Mouse (Mus musculus): ENCODE data around the gene Ppp6r2.

Ppp6r2 gene

GRCm38 (mm10) chr15:89258997-89259396 is 47.6 kb downstream of the Ppp6r2 start:
- DNase-seq (ENCODE audit: low spot score), result no peak

GRCm38 (mm10) chr15:89264485-89264884 is 53.1 kb downstream of the Ppp6r2 start:
- DNase-seq (ENCODE audit: low spot score), result no peak

GRCm38 (mm10) chr15:89275497-89275896 is 64.1 kb downstream of the Ppp6r2 start:
- DNase-seq (ENCODE audit: low spot score), result no peak

GRCm38 (mm10) chr15:89277366-89277765 is 66.0 kb downstream of the Ppp6r2 start:
- no peak for DNase-seq (ENCODE audit: low spot score)

- DNase-seq (ENCODE audit: low spot score), result no peak
These were observed 71.2 kb downstream of the Ppp6r2 start for GRCm38 (mm10) chr15:89282546-89282945.

GRCm38 (mm10) chr15:89284094-89284493 is 72.7 kb downstream of the Ppp6r2 start:
- no peak for DNase-seq (ENCODE audit: low spot score)

GRCm38 (mm10) chr15:89285004-89285403 is 73.7 kb downstream of the Ppp6r2 start:
- DNase-seq (ENCODE audit: low spot score), result no peak

GRCm38 (mm10) chr15:89285478-89285877 is 74.1 kb downstream of the Ppp6r2 start:
- no peak for DNase-seq (ENCODE audit: low spot score)

GRCm38 (mm10) chr15:89286114-89286513 is 74.8 kb downstream of the Ppp6r2 start:
- DNase-seq (ENCODE audit: low spot score), result no peak

GRCm38 (mm10) chr15:89286582-89286981 is 75.2 kb downstream of the Ppp6r2 start:
- DNase-seq (ENCODE audit: low spot score), result no peak

- no peak for DNase-seq (ENCODE audit: low spot score)
These were observed 76.9 kb downstream of the Ppp6r2 start for GRCm38 (mm10) chr15:89288227-89288767.

GRCm38 (mm10) chr15:89289455-89289854 is 78.1 kb downstream of the Ppp6r2 start:
- DNase-seq (ENCODE audit: low spot score), result no peak

GRCm38 (mm10) chr15:89291521-89291920 is 80.2 kb downstream of the Ppp6r2 start:
- DNase-seq (ENCODE audit: low spot score), result no peak

GRCm38 (mm10) chr15:89292795-89293194 is 81.4 kb downstream of the Ppp6r2 start:
- DNase-seq (ENCODE audit: low spot score), result no peak

GRCm38 (mm10) chr15:89293778-89294177 is 82.4 kb downstream of the Ppp6r2 start:
- no peak for DNase-seq (ENCODE audit: low spot score)

GRCm38 (mm10) chr15:89295580-89296165 is 84.3 kb downstream of the Ppp6r2 start:
- DNase-seq (ENCODE audit: low spot score), result no peak

- no peak for DNase-seq (ENCODE audit: low spot score)
These were observed 85.1 kb downstream of the Ppp6r2 start for GRCm38 (mm10) chr15:89296465-89296864.

- DNase-seq (ENCODE audit: low spot score), result no peak
These were observed 86.3 kb downstream of the Ppp6r2 start for GRCm38 (mm10) chr15:89297695-89298094.

GRCm38 (mm10) chr15:89300180-89300579 is 88.8 kb downstream of the Ppp6r2 start:
- no peak for DNase-seq (ENCODE audit: low spot score)

GRCm38 (mm10) chr15:89300600-89300999 is 89.2 kb downstream of the Ppp6r2 start:
- no peak for DNase-seq (ENCODE audit: low spot score)

GRCm38 (mm10) chr15:89305966-89306365 is 94.6 kb downstream of the Ppp6r2 start:
- no peak for DNase-seq (ENCODE audit: low spot score)

- DNase-seq (ENCODE audit: low spot score), result no peak
These were observed 96.1 kb downstream of the Ppp6r2 start for GRCm38 (mm10) chr15:89307461-89307860.

GRCm38 (mm10) chr15:89308406-89309139 is 97.2 kb downstream of the Ppp6r2 start:
- no peak for DNase-seq (ENCODE audit: low spot score)
